Mouse (Mus musculus): ENCODE measurements around the gene Kcnb1.

- TF ChIP-seq CTCF (IDR thresholded peaks at IDR 0.05; ENCODE audit: extremely low read depth, insufficient read depth, insufficient read length, insufficient replicate concordance): no peak
- TF ChIP-seq POLR2A (IDR thresholded peaks at IDR 0.05; ENCODE audit: low read depth, low read length): no peak
Observed at GRCm38 (mm10) chr2:167205918-167206629, 16.1 kb upstream of the Kcnb1 start.

Data from spleen, adult 2 months (tissue).